Mouse (Mus musculus) thymus, postnatal 25 days (tissue): ENCODE measurements around the gene Bmpr1b.

ENCODE experiments used
- DNase-seq: peaks from one replicate; pipeline ENCODE4 v3.0.0; 2022

Bmpr1b gene

DNA sequence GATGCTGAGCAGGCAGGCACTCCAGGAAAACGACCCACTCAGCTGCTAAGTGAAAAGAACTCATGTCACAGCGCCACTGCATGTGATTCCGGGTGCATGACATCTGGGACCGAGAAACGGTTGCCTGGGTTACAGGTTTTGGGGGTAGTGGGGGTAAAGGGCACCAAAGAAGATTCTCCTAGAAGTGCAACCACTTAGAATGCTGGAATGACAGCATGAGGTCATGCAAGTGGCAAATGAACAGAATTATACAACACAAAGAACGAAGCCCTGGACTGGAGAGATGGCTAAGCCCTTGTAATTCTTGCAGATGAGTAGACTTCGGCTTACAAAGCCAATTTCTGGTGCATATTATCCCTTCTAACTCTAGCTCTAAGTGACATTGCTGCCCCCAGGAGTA is 184.7 kb downstream of the Bmpr1b start:
- no peak for DNase-seq

DNA sequence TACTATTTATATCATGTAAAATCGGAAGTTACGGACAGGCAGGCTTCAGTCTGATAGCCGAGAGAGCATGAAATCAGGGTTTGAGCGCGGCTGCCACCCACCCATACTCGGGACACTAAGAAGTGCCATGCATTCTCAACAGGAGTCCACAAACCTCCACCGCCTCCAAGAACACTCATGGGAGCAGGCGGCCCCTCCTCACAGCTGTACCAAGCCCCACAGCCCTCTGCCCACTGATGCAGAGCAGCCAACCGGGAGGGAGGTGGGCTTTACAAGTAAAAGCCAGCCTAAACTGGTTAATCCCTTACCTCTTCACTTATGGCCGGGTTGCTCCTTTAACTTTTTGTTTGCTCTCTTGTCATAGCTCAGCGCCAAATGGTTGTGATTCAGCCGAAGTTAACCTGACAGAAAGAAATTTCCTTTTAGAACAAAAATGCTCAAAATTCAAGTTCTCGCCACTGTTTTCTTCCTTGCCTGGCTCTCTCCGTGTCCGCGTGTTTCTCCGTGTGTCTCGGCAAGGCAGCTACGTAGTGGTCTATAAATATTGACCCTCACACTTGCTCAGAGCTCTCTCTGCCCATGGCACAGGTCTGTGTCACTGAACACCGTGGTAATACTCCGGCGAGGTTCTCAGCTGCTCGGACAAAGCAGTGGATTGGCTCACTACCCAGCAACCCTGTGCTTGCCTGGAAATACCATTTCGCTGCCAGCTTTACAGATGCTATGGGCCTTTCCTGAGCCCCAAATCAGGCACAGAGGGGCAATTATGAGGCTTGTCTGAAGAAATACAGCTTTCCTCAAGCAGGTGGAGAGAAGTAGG is 187.4 kb downstream of the Bmpr1b start:
- DNase-seq: no peak

DNA sequence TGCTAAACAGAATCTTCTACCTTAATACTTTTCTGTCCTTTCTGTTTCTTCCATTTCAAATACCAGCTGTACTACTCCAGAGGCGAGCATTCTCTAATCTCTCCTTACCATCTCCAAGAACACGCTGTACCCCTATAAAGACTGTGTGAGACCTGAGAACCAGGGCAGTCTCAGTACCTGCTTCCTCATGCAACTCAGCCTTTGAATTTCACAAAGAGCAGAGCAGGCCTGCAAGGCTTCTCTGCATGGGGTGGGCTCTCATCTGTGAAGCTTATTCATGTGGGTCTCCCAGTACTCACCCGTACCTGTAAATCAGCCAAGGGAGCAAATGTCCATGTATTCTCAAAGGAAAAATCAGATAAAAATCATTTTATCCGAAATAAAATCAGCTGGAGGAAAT is 203.0 kb downstream of the Bmpr1b start:
- DNase-seq: no peak

- no peak for DNase-seq
Measured at GRCm38 (mm10) chr3:141952931-141953330, 216.3 kb downstream of the Bmpr1b start.

DNA sequence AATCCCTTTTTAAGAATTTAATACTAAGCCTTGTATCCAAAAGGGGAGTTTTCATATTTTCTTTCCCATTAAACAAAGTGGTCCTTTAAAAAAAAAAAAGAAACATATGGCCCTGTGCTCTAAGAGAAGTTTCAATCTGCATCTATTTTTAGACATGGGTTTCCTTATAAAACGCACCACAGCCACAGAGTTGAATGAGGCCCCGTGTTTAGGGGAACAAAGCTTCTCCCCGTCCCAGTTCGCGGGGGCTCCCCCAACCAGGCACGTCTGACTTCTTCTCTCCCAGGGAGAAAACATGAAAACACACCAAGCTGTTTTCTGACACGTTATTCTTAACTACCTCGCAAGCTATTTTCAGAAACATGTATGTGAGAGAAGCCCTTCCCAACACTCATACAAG is 218.6 kb downstream of the Bmpr1b start:
- no peak for DNase-seq

GRCm38 (mm10) chr3:141948506-141948905 is 220.7 kb downstream of the Bmpr1b start:
- no peak for DNase-seq

DNA sequence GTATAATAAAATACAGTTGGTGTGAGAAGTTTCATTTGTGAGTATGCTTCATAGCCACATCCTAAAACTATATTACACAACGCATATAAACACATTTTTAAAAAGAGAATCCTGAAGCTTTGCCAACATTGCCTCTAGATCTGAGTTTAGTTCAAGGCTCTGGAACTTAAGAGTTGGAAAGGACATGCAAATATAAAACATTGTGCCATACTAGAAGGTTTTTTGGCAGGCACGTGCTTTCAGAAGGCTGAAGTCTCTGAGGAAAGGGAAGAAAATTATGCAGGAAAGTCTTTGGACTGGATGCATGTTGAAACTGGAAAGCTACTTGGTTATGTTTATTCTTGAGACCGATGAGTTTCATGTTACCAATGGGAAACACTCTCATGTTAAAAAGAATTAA is 221.1 kb downstream of the Bmpr1b start:
- DNase-seq: no peak

- no peak for DNase-seq
Measured at GRCm38 (mm10) chr3:141946846-141947245, 222.4 kb downstream of the Bmpr1b start.

DNA sequence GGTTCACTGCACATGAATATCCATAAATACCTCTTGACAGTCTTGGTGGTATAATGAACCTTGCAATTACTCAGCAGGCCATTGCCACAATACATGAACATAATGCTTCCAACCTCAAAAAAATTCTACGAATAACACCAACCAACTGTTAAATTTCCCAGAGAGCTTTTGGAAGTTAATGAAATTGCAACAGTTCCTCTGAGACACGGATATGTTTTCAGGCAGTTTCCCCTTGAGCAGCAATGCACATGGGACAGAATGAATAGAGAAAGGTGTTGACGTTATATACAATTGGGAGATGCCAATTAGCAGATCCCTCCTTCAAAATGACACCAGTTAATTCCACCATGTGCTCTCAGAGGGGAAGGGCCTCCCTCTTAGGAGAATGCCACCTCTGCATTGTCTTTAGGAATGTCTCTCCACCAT is 225.9 kb downstream of the Bmpr1b start:
- no peak for DNase-seq

DNA sequence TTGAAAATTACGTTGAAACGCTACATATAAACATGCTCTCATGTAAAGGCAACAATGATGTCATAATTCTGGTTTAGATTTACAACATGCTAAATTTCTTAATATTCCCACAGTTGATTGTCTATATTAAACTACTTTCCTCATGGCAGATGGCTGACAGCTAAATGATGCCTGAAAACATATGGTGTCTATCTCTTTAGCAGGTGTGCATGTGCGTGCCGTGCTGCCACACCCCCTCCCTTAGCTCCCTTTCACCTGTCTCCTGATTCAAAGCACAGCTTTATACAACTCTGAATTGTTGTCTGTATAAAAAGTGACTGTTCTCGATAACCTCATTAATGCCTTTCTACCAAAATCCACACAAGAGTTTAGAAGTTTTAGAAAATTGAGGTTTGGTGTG is 229.0 kb downstream of the Bmpr1b start:
- no peak for DNase-seq

- DNase-seq: no peak
Measured at GRCm38 (mm10) chr3:141936594-141937272, 232.5 kb downstream of the Bmpr1b start.

DNA sequence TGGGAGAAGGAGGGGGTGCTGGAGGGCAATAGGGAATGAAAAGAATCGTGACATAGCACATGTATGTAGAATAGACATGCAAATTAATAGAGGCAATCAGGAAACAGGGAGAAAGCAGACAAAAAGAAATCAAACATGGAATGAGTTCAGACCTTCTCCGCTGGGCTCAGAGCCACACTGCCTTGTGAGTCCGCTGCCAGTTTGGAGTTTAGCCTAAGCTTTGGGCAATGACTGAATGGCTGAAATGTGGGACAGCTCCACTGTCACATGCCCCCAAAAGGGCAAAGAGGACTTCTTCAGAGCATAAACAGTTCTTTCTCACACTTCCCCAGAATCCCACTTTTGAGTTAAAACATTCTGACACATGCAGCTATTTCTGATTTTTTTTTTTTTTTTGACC is 236.3 kb downstream of the Bmpr1b start:
- no peak for DNase-seq

GRCm38 (mm10) chr3:141931372-141932092 is 237.7 kb downstream of the Bmpr1b start:
- no peak for DNase-seq

GRCm38 (mm10) chr3:141923442-141923841 is 245.8 kb downstream of the Bmpr1b start:
- DNase-seq: no peak

DNA sequence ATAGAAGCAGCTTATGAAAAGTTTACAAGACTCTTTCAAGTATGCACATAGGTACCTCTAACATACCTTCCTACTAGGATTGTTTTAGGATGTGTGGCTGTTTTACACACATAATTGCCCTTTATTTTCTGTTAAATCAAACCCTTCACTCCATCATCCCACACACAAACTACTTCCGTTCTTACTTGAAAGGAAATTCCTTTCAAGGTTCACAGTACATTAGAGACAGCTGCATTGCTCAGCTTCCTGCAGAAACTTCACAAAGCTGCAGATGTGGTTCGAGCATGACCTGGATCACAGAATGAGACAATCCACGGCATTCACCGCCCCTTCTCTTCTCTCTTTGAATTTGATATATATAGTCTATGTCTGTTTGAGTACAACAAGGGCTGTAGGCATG is 248.1 kb downstream of the Bmpr1b start:
- DNase-seq: no peak

DNA sequence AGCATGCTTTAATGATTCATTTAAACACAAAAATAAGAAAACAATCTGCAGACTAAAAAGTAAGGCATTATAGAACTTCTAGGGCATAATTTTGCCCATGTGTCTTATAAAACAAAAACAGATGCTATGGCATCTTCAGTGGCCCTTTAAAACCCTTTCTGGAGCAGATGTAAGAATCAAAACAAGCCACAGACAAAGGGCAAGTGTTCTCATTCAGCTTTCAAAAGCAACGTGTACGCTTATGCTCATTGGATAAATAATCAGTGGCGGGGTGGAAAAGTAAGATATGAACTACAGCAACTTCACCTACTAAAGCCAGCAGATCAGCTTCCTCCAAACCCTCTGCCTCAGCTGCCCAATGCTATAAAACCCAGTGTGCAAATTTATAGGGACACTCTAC is 249.6 kb downstream of the Bmpr1b start:
- no peak for DNase-seq

GRCm38 (mm10) chr3:141917166-141917565 is 252.1 kb downstream of the Bmpr1b start:
- no peak for DNase-seq

DNA sequence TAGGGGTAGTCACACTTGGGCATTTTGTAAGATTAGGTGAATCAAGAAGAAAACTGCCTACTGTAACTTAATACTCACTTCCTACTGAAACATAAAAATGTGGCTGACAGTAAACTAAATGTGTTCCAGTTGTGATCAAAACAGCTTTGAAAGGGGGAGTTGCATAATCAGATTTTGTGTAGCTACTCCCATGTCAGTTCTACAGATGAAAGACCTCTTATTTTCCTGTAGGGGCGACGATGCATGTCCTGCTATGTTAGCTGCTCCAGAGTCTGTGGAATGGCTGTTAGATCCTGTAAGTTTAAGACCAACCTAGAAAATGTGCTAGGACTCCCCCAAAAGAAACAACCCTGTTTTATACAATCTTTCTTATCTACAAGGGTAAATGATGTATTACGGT is 253.2 kb downstream of the Bmpr1b start:
- no peak for DNase-seq

GRCm38 (mm10) chr3:141914588-141914987 is 254.6 kb downstream of the Bmpr1b start:
- DNase-seq: no peak

DNA sequence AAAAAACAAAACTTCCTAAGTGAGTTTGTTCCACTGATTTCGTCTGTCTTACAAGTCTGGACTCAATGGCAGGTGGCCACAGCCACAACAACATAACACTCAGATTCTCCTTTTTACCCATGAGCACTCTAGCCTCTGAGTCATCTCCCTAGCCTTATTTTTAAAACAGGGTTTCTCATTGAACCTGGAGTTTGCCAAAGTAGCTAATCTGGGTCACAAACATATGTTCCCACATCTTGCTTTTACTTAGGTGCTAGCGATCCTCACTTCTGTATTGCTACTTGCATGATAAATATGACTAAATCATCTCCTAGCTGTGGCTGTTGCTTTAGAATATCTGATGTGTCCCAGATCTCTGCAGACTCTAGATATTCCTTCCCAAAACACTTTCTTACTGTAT is 260.1 kb downstream of the Bmpr1b start:
- no peak for DNase-seq

GRCm38 (mm10) chr3:141905903-141906623 is 263.2 kb downstream of the Bmpr1b start:
- no peak for DNase-seq

GRCm38 (mm10) chr3:141900361-141900760 is 268.9 kb downstream of the Bmpr1b start:
- no peak for DNase-seq

GRCm38 (mm10) chr3:141899521-141899920 is 269.7 kb downstream of the Bmpr1b start:
- no peak for DNase-seq
